Mouse (Mus musculus) heart, postnatal 36 days (tissue): ENCODE results near the gene Cbx7. TPM values are rescaled to one million over a fixed set of nuclear protein-coding genes. Genes with fewer than 3 reads are reported as not detected.
"Not testable (repeated sequence)": the region's sequence is repeated elsewhere in the genome, so short reads cannot be mapped to it uniquely, and the experiment has no call there.

Experiments used
- DNase-seq, 2 experiments: peaks; one replicate each; pipeline ENCODE4 v3.0.0; 2021 to 2022
- intact Hi-C: fragments of 180-260 bp; cut with DNase I; formaldehyde crosslinking; loops from one replicate; pipeline ENCODE4 v1.15.1; 2025
- total RNA-seq, 2 experiments: library from RNA; stranded (reverse); gene quantifications; 2 replicates each; pipeline ENCODE4 v1.2.3; 2021

Cbx7 gene
- total RNA-seq, 2 experiments from 2014 or later, result 13.2 to 16.6 TPM

- intact Hi-C loops, result loop anchor here (2.0 kb wide), 1 partner anchor 52 kb away; no protein-coding TSS in a partner anchor
- peak in 1 of 2 experiments; percentile 41 for DNase-seq
Measured at GRCm38 (mm10) chr15:79952504-79953231, 18.3 kb downstream of the Cbx7 start.

DNA sequence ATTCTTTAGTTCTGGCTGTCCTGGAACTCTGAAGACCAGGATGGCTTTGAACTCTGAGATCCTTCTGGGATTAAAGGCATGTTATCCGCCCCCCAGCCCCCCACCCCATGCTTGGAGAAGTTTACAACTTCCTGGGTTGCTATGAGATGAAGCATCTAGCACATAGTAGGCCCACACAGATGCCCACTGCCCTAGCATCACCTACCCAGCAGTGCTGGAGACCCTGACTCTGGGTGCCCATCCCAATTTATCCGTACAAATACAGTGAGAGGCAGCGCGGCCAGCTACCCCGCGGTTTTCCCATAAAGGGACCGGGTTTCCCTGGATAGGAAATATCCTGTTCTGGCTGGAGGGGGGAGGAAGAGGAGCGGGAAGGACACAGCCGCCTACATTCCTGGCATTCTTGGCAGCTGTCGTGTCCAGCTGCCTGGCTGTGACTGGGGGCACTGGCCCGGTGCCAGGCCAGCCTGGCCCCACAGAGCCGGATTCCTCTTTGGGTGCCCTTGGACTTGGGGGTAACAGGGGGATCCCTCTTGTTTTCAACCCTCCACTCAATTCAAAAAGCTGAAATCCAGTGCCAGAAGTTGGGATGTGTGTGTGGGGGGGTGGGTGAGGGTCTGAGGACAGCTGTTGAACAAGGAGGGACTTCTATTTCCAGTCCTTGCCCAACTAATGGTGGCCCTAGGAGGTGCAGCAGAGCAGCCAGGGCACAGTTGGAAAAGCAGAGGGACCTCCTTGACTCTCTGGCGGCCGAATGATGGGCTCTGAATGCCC is 19.0 kb downstream of the Cbx7 start:
- DNase-seq, result peak; percentile 46 to 49
- intact Hi-C loops, result loop anchor here (2.0 kb wide), 2 partner anchors 53 to 61 kb away; no protein-coding TSS in a partner anchor

- intact Hi-C loops, result loop anchor here (2.0 kb wide), 1 partner anchor 62 kb away; no protein-coding TSS in a partner anchor
Measured at GRCm38 (mm10) chr15:79951226-79951625, 19.7 kb downstream of the Cbx7 start.

GRCm38 (mm10) chr15:79950250-79951025 is 20.5 kb downstream of the Cbx7 start:
- intact Hi-C loops, result loop anchor here (1.0 to 2.0 kb wide), 2 partner anchors 62 to 101 kb away; no protein-coding TSS in a partner anchor
- DNase-seq, result peak; percentile 62 to 70

More at GRCm38 (mm10) chr15:79951226-79951625, 19.7 kb downstream of the Cbx7 start:
- DNase-seq, result no peak

DNA sequence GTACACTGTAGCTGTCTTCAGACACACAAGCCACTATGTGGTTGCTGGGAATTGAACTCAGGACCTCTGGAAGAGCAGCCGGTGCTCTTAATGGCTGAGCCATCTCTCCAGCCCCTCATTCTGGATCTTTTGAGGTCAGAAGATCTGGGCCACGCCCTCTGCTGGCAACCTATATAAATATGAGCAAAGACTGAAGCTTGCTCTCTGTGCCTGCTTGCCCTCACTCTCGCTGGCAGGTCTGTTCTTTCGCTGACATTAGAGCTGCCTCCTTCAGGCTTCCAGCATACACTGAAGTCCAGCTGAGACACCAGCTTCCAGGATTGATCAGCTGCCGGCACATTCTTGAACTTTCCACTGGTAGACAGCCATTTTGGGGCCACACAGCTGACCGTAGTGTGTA is 23.2 kb downstream of the Cbx7 start:
- no peak for DNase-seq
- intact Hi-C loops, result loop anchor here (10.0 kb wide), 1 partner anchor 277 kb away; no protein-coding TSS in a partner anchor

DNA sequence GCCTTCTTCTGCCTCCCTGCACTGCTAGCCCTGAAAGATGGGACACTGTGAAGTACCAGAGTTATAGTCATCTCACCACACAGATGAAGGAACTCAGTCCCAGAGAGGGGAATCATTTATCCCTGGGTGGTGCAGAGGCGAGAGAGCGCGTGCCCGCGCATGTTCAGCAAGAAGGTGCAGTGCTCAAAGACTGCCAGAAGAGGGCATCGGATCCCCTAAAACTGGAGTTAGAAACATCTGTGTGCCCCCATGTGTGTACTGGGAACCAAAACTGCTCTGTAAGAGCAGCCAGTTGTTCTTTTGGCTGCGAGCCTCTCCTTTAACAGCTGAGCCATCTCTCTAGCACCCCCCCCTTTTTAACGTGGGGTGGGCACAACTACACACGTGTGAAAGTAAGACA is 24.1 kb downstream of the Cbx7 start:
- peak in 1 of 2 experiments; percentile 28 for DNase-seq
- intact Hi-C loops, result loop anchor here (1.0 to 10.0 kb wide), 3 partner anchors 130 to 278 kb away; no protein-coding TSS in a partner anchor

GRCm38 (mm10) chr15:79946022-79946421 is 24.9 kb downstream of the Cbx7 start:
- intact Hi-C loops, result loop anchor here (1.0 to 10.0 kb wide), 3 partner anchors 130 to 279 kb away; no protein-coding TSS in a partner anchor
- peak; percentile 92 to 94 for DNase-seq

DNA sequence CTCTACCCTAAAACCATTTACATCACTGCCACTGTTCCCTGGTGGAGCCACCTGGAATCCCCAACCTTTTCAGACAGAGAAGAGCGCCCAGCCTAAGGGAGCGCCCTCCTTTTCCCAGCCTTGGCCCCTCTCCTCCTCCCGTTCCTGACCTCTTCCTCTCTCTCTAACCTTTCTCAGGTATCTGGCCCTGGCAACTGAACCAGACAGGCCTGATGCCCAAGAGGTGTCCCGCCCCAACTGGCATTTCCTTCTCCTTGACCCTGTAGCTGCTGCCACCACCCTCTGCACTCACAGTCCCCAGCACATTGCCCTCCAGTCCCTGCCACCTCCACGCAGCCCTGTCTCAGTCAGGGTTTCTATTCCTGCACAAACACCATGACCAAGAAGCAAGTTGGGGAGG is 26.0 kb downstream of the Cbx7 start:
- no peak for DNase-seq
- intact Hi-C loops, result loop anchor here (10.0 kb wide), 1 partner anchor 280 kb away; no protein-coding TSS in a partner anchor

DNA sequence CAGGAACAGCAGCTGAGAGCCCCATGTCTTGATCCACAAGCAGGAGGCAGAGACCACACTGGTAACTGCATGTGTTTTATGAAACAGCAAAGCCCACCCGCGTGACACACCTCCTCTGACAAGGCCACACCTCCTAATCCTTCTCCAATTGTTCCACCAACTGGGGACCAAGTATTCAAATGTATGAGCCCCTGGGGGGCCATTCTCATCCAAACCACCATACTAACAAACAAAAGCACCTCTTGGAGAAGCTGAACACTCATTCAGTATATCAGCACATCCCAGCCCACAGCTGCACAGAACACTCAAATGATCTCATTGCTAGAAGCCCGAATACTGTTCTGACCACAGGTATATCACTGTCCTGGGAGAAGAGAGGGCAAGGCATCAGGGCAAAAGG is 27.3 kb downstream of the Cbx7 start:
- intact Hi-C loops, result loop anchor here (10.0 kb wide), 1 partner anchor 281 kb away; no protein-coding TSS in a partner anchor
- no peak for DNase-seq

DNA sequence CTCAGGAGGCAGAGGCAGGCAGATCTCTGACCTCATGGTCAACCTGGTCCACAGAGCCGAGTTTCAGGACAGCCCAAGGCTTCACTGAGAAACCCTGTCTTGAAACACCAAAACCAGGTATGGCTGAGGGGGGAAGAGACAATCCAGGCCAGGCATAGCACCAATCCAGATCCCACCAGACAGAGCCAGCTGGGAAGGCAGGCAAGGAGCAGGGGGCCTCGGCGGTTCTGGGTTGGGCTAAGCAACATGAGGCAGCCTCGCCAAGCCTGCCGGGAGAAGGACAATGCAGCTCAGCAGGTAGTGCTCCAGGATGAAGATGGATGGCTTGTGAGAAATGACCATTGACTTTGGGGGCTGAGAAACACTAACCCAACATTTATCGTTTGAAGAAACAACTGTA is 28.4 kb downstream of the Cbx7 start:
- intact Hi-C loops, result loop anchor here (10.0 kb wide), 1 partner anchor 282 kb away; no protein-coding TSS in a partner anchor

GRCm38 (mm10) chr15:79940932-79941331 is 30.0 kb downstream of the Cbx7 start:
- intact Hi-C loops, result loop anchor here (10.0 kb wide), 1 partner anchor 284 kb away; no protein-coding TSS in a partner anchor
- DNase-seq, result peak; percentile 35 to 53

More for the DNA sequence above, 28.4 kb downstream of the Cbx7 start:
- no peak for DNase-seq

GRCm38 (mm10) chr15:79939913-79940312 is 31.0 kb downstream of the Cbx7 start:
- DNase-seq, result no peak
- intact Hi-C loops, result loop anchor here (10.0 kb wide), 1 partner anchor 285 kb away; no protein-coding TSS in a partner anchor

DNA sequence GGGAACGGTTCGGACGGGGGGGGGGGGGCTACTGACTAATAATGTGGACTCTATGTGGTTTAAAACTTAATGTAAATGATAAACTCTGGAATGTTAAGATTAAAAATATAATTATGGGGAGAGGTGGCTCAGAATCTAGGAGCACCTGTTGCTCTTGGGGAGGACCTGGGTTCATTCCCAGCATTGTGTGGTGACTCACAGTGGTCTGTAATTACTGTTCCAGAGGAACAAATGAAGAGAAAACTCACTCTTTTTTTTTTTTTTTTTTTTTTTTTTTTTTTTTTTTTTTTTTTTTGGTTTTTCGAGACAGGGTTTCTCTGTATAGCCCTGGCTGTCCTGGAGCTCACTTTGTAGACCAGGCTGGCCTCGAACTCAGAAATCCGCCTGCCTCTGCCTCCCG is 31.4 kb downstream of the Cbx7 start:
- DNase-seq, intact Hi-C loops: not testable (repeated sequence)

DNA sequence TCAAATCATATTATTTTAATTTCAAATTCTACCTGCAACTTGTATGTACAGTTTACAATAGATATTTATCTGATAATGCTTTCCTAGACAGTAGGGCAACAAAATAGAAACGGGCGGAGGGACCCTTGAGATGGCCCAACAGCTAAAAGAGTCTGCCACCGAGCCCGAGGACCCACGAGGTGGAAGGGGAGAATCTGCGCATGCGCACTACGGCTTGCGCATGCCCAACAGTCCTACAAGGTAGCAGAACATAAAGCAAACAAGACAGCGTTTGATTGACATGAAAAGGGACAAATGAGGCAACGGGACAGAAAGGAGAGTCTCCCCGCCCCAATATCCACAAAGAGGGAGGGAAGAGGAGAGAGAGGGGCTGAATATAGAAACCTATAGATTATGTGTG is 31.9 kb downstream of the Cbx7 start:
- DNase-seq, result no peak
- intact Hi-C loops, result no loop called here

DNA sequence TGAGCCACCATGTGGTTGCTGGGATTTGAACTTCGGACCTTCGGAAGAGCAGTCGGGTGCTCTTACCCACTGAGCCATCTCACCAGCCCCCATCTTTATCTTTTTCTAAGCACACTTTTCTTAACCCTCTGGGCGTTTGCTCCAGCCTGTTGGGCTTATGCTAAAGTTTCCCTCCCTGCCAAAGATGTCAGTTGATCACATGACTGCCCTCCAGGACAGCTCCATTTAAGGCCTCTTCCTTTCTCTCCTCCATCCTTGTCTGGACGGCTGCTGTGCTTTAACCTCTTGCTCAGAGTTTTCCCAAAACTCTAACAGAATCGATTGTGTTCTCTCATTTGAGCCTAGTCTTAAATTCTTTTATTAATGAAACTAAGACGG is 34.6 kb downstream of the Cbx7 start:
- intact Hi-C loops, result no loop called here
- no peak for DNase-seq

- intact Hi-C loops, result no loop called here
- DNase-seq, result no peak
Measured at GRCm38 (mm10) chr15:79935654-79936373, 35.1 kb downstream of the Cbx7 start.

GRCm38 (mm10) chr15:79934776-79935175 is 36.1 kb downstream of the Cbx7 start:
- intact Hi-C loops, result no loop called here
- DNase-seq, result no peak

GRCm38 (mm10) chr15:79933670-79934514 is 37.0 kb downstream of the Cbx7 start:
- no peak for DNase-seq
- intact Hi-C loops, result loop anchor here (2.0 kb wide), 1 partner anchor 101 kb away; no protein-coding TSS in a partner anchor
